Mouse (Mus musculus) megakaryocyte, embryonic 14.5 days (primary cell): ENCODE data around the gene Slc22a15. TPM values are rescaled to one million over a fixed set of nuclear protein-coding genes. Genes with fewer than 3 reads are reported as not detected.

Source experiments
- H3K27me3 ChIP-seq: replicated peaks from 2 replicates; pipeline ENCODE3; 2012; ENCODE audit warnings: inconsistent platforms
- H3K36me3 ChIP-seq: replicated peaks from 2 replicates; pipeline ENCODE3; 2012; ENCODE audit warnings: low read length, inconsistent platforms, mixed read lengths
- H3K4me1 ChIP-seq: 2 replicates; pipeline ENCODE4 v1.6.1; 2012; ENCODE audit warnings: inconsistent platforms
- H3K4me3 ChIP-seq: replicated peaks from 2 replicates; pipeline ENCODE3; 2012; ENCODE audit warnings: moderate library complexity, mild to moderate bottlenecking, inconsistent platforms
- H3K9me3 ChIP-seq: 2 replicates; pipeline ENCODE4 v1.6.1; 2012; ENCODE audit warnings: inconsistent platforms
- FLI1 ChIP-seq: IDR thresholded peaks from 2 replicates; pipeline ENCODE4 v1.6.1; 2012; ENCODE audit warnings: low read length, inconsistent platforms, mixed read lengths
- GATA1 ChIP-seq: IDR thresholded peaks from 3 replicates; pipeline ENCODE4 v1.6.1; 2012; ENCODE audit warnings: mixed read lengths, low read length, inconsistent platforms, borderline replicate concordance
- polyA plus RNA-seq: library from polyadenylated mRNA; stranded (reverse); fragments of >175 nt; gene quantifications from 2 replicates; pipeline ENCODE4 v1.2.3, GENCODE M21; 2012; ENCODE audit warnings: low replicate concordance; ENCODE audit not compliant: insufficient read depth

Gene Slc22a15
- polyA plus RNA-seq, 1 experiment, result 1.4 TPM

GRCm38 (mm10) chr3:101842372-101843094, 81.7 kb downstream of the Slc22a15 start:
- Histone ChIP-seq H3K4me3 (no peak overlapping the region), H3K36me3 (no peaks in the 10 kb centered on the region), H3K27me3 (peaks cover 1% of the 10 kb centered on the region), H3K4me1 (peaks cover 9% of the 10 kb centered on the region), H3K9me3 (peaks cover 5% of the 10 kb centered on the region)
- TF ChIP-seq FLI1, result no peak
- TF ChIP-seq GATA1, result no peak

- TF ChIP-seq FLI1 (no peak), GATA1 (no peak)
- H3K4me3 ChIP-seq, result no peak overlapping the region
- no peaks in the 10 kb centered on the region for H3K36me3 ChIP-seq
- peaks cover 5% of the 10 kb centered on the region for H3K9me3 ChIP-seq
- H3K4me1 ChIP-seq, result peaks cover 20% of the 10 kb centered on the region
- peaks cover 6% of the 10 kb centered on the region for H3K27me3 ChIP-seq
Observed at GRCm38 (mm10) chr3:101839327-101839726, 84.9 kb downstream of the Slc22a15 start.

- Histone ChIP-seq H3K4me1 (peaks cover 20% of the 10 kb centered on the region), H3K27me3 (peaks cover 8% of the 10 kb centered on the region), H3K4me3 (no peak overlapping the region), H3K36me3 (no peaks in the 10 kb centered on the region), H3K9me3 (peaks cover 5% of the 10 kb centered on the region)
- TF ChIP-seq GATA1, result no peak
- TF ChIP-seq FLI1, result no peak
Observed at GRCm38 (mm10) chr3:101836971-101837370, 87.3 kb downstream of the Slc22a15 start.

GRCm38 (mm10) chr3:101836532-101836931, 87.7 kb downstream of the Slc22a15 start:
- H3K4me3 ChIP-seq, result no peak overlapping the region
- TF ChIP-seq FLI1 (no peak), GATA1 (no peak)
- H3K27me3 ChIP-seq, result peaks cover 11% of the 10 kb centered on the region
- peaks cover 20% of the 10 kb centered on the region for H3K4me1 ChIP-seq
- peaks cover 5% of the 10 kb centered on the region for H3K9me3 ChIP-seq
- no peaks in the 10 kb centered on the region for H3K36me3 ChIP-seq

GRCm38 (mm10) chr3:101836045-101836444, 88.2 kb downstream of the Slc22a15 start:
- no peak for TF ChIP-seq FLI1
- TF ChIP-seq GATA1, result no peak
- H3K9me3 ChIP-seq, result peaks cover 5% of the 10 kb centered on the region
- peak overlapping the region; percentile 11 for H3K4me3 ChIP-seq
- no peaks in the 10 kb centered on the region for H3K36me3 ChIP-seq
- H3K4me1 ChIP-seq, result peaks cover 19% of the 10 kb centered on the region
- H3K27me3 ChIP-seq, result peaks cover 12% of the 10 kb centered on the region

- no peaks in the 10 kb centered on the region for H3K9me3 ChIP-seq
- peaks cover 19% of the 10 kb centered on the region for H3K4me1 ChIP-seq
- no peak for TF ChIP-seq GATA1
- no peak for TF ChIP-seq FLI1
Observed at GRCm38 (mm10) chr3:101831189-101831858, 92.9 kb downstream of the Slc22a15 start.

GRCm38 (mm10) chr3:101829881-101830616, 94.2 kb downstream of the Slc22a15 start:
- H3K9me3 ChIP-seq, result no peaks in the 10 kb centered on the region
- no peak for TF ChIP-seq GATA1
- no peak for TF ChIP-seq FLI1
- H3K4me3 ChIP-seq, result peak overlapping the region; percentile 35
- H3K36me3 ChIP-seq, result no peaks in the 10 kb centered on the region
- H3K4me1 ChIP-seq, result peaks cover 8% of the 10 kb centered on the region
- H3K27me3 ChIP-seq, result peaks cover 33% of the 10 kb centered on the region

More at GRCm38 (mm10) chr3:101831189-101831858, 92.9 kb downstream of the Slc22a15 start:
- H3K36me3 ChIP-seq, result no peaks in the 10 kb centered on the region
- H3K27me3 ChIP-seq, result peaks cover 32% of the 10 kb centered on the region
- no peak overlapping the region for H3K4me3 ChIP-seq

- no peak overlapping the region for H3K4me3 ChIP-seq
- H3K27me3 ChIP-seq, result peaks cover 36% of the 10 kb centered on the region
- no peaks in the 10 kb centered on the region for H3K9me3 ChIP-seq
- peaks cover 8% of the 10 kb centered on the region for H3K4me1 ChIP-seq
- no peaks in the 10 kb centered on the region for H3K36me3 ChIP-seq
- no peak for TF ChIP-seq FLI1
- no peak for TF ChIP-seq GATA1
Observed at GRCm38 (mm10) chr3:101828595-101828994, 95.7 kb downstream of the Slc22a15 start.

- H3K4me1 ChIP-seq, result peaks cover 8% of the 10 kb centered on the region
- TF ChIP-seq GATA1, result no peak
- TF ChIP-seq FLI1, result no peak
- H3K9me3 ChIP-seq, result no peaks in the 10 kb centered on the region; the same call in 1 of the 2 replicates
- peaks cover 38% of the 10 kb centered on the region for H3K27me3 ChIP-seq
- no peak overlapping the region for H3K4me3 ChIP-seq
- no peaks in the 10 kb centered on the region for H3K36me3 ChIP-seq
Observed at GRCm38 (mm10) chr3:101827220-101827715, 97.0 kb downstream of the Slc22a15 start.

GRCm38 (mm10) chr3:101824338-101824737, 99.9 kb downstream of the Slc22a15 start:
- H3K4me3 ChIP-seq, result no peak overlapping the region
- no peaks in the 10 kb centered on the region for H3K36me3 ChIP-seq
- no peak for TF ChIP-seq GATA1
- TF ChIP-seq FLI1, result no peak
- H3K9me3 ChIP-seq, result peaks cover 4% of the 10 kb centered on the region; the same call in 1 of the 2 replicates
- H3K4me1 ChIP-seq, result no peaks in the 10 kb centered on the region
- H3K27me3 ChIP-seq, result peaks cover 35% of the 10 kb centered on the region
